Mouse (Mus musculus) urinary bladder, postnatal 36 days (tissue): Measurements from ENCODE around the gene Snx6.
"Not testable (repeated sequence)": the region's sequence is repeated elsewhere in the genome, so short reads cannot be mapped to it uniquely, and the experiment has no call there.

Experiments
- DNase-seq, 2 experiments: peaks; one replicate each; pipeline ENCODE4 v3.0.0; 2022; ENCODE audit warnings: low spot score in 2 of 2, mixed read lengths in 1 of 2

Snx6 gene

DNA sequence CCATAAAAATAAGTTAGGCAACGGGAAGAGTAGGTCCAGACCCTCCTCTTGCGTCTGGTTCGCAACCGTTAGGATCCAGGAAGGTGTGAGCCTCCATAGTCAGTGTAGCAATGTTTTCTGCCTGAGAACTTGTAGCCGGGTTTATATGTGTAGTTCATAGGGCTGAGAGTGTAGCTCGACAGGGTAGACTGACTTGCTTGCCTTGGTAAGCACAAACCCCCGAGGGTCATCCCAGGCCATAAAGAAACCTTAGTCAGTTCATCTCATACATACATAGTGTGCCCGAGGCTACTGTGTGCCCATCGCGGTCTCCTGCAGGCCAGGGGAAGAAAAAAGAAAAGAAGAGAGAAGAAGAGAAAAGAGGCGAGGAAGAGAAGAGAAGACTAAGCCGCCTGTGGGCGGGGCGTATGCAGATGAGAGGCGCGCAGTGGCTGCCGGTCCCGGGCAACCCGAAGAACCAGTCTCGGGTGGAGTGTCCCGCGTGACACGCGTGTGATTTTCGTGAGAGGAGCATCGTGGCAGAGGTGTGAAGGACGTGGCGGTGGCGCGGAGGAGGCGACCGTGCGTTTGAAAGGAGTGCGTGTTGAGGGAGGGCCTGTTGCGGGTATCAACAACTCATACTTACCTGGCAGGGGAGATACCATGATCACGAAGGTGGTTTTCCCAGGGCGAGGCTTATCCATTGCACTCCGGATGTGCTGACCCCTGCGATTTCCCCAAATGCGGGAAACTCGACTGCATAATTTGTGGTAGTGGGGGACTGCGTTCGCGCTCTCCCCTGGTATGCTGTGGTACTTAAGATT, 85.6 kb downstream of the Snx6 start:
- not testable (repeated sequence) for DNase-seq

DNA sequence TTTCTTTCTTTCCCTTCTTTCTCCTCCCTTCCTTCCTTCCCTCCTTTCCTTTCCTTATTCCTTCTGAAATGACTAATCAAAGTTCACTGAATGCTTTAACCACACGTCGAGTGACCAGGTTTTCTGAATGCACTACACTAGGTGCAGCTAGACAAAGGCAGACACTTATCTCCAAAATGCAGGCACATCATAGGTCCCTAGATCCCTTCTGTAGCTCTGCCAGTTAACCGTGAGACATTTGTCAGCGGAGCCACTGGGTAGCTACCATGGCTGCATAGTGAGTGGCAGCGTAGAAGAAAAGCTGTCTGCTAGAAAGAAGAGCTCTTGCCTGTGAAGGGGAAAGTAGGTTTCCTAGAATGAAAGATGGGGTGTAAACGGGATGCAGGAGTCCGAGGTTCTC, 96.1 kb downstream of the Snx6 start:
- DNase-seq: no peak

DNA sequence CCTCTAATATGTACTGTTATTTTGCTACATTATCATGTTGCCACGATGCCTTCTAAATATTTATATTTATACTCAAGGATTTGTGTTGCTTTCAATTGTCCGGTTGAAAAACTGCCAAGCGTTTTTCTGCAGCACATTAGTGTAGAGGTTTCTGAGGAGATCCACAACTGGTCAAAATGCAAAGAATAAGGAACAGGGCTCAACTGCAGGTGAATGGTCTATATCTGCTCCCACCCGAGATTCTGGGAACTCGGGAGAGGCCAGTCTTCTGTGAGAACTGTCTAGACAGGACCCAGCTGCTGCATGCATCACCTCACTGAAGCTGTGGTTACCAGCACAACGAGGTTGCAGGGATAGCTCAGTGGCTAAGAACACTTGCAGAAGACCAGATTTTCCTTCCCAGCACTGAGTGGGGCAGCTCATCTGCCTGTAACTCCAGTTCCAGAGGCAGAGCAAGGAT, 97.7 kb downstream of the Snx6 start:
- no peak for DNase-seq

DNA sequence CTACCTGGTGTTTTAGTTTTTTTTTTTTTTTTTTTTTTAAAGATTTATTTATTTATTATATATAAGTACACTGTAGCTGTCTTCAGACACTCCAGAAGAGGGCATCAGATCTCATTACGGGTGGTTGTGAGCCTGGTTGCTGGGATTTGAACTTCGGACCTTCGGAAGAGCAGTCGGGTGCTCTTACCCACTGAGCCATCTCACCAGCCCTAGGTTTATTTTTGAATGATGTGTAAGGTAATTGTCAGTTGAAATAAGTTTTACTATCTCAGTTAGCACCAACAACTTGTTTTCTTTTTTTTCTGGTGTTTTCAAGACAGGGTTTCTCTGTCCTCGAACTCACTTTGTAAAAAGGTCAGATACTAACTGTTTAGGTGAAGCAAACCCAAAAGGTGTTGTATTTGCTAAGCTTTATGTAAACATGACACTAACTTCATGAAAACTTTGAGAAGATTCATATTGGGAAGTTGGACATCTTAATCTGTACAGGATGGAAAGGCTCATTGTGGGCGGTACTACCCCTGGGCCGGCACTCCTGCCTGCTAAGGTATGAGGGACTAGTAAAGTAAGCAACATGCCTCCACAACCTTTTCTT, 98.4 kb downstream of the Snx6 start:
- no peak for DNase-seq
